Mouse (Mus musculus) myocyte (in vitro differentiated cells): ENCODE data around the gene Rell1.

Experiments
- E2F4 ChIP-seq: IDR thresholded peaks from one replicate; pipeline ENCODE4 v1.6.1; 2011; ENCODE audit warnings: mild to moderate bottlenecking, control low read depth, moderate library complexity; ENCODE audit not compliant: insufficient read depth
- POLR2A ChIP-seq: IDR thresholded peaks from one replicate; pipeline ENCODE4 v1.6.1; 2011; ENCODE audit warnings: low read depth, mild to moderate bottlenecking, control low read depth, moderate library complexity; ENCODE audit not compliant: insufficient read length
- TCF12 ChIP-seq: IDR thresholded peaks from one replicate; pipeline ENCODE4 v1.6.1; 2011; ENCODE audit warnings: mild to moderate bottlenecking, control low read depth; ENCODE audit not compliant: poor library complexity, insufficient read depth, severe bottlenecking
- USF1 ChIP-seq: IDR thresholded peaks from one replicate; pipeline ENCODE4 v1.6.1; 2011; ENCODE audit warnings: low read depth, mild to moderate bottlenecking, control low read depth, moderate library complexity

GRCm38 (mm10) chr5:63964576-63964975, 4.1 kb downstream of the Rell1 start:
- TF ChIP-seq POLR2A: no peak
- TF ChIP-seq TCF12: no peak
- TF ChIP-seq USF1: no peak
- no peak for TF ChIP-seq E2F4
